Mouse (Mus musculus) limb, embryonic 13.5 days (tissue): ENCODE results near the gene Rpl23a. TPM values are rescaled to one million over a fixed set of nuclear protein-coding genes. Genes with fewer than 3 reads are reported as not detected.
A peak's percentile ranks its signal among the peaks of the same experiment; 100 is the strongest.
"Not testable (repeated sequence)": the region's sequence is repeated elsewhere in the genome, so short reads cannot be mapped to it uniquely, and the experiment has no call there.

Experiments used
- ATAC-seq: fragments of 200-750 bp; cut with Nextera tagmentation; 2 replicates; pipeline ENCODE4 v1.8.0; 2017; ENCODE audit warnings: low read depth, moderate number of reproducible peaks, moderate TSS enrichment; ENCODE audit not compliant: low FRiP score
- H3K27ac ChIP-seq: fragments of 300-500 bp; sonication (generic); 2 replicates; pipeline ENCODE4 v1.5.1; 2015; ENCODE audit warnings: inconsistent platforms, mild to moderate bottlenecking, moderate library complexity
- H3K27me3 ChIP-seq: fragments of 300-500 bp; sonication (generic); 2 replicates; pipeline ENCODE4 v1.6.1; 2015; ENCODE audit warnings: mild to moderate bottlenecking, inconsistent platforms
- H3K36me3 ChIP-seq: fragments of 300-500 bp; sonication (generic); 2 replicates; pipeline ENCODE4 v1.6.1; 2015; ENCODE audit warnings: inconsistent platforms, mild to moderate bottlenecking, moderate library complexity
- H3K4me1 ChIP-seq: fragments of 300-500 bp; sonication (generic); 2 replicates; pipeline ENCODE4 v1.6.1; 2015; ENCODE audit warnings: inconsistent platforms
- H3K4me2 ChIP-seq: fragments of 300-500 bp; sonication (generic); replicated peaks from 2 replicates; pipeline ENCODE4 v1.6.1; 2015; ENCODE audit warnings: inconsistent platforms, mild to moderate bottlenecking, moderate library complexity
- H3K4me3 ChIP-seq: fragments of 300-500 bp; sonication (generic); 2 replicates; pipeline ENCODE4 v1.5.1; 2015; ENCODE audit warnings: moderate library complexity, mild to moderate bottlenecking, inconsistent platforms
- H3K9ac ChIP-seq: fragments of 300-500 bp; sonication (generic); 2 replicates; pipeline ENCODE4 v1.6.1; 2015; ENCODE audit warnings: mild to moderate bottlenecking, inconsistent platforms
- H3K9me3 ChIP-seq: fragments of 300-500 bp; sonication (generic); 2 replicates; pipeline ENCODE4 v1.6.1; 2016; ENCODE audit warnings: inconsistent platforms
- WGBS: fragments of 180-500 bp; shearing (Covaris S2); methylation state at CpG from one replicate; pipeline ENCODE4 v1.1.7; 2015; 5-methylcytosine and 5-hydroxymethylcytosine counted together
- polyA plus RNA-seq: library from polyadenylated mRNA; unstranded; fragments of >200 nt; fragmentation: Nextera tagmentation; extraction: Ambion mirVana; gene quantifications from 2 replicates; pipeline ENCODE4 v1.2.1, GENCODE M21; 2015

The Rpl23a gene
- polyA plus RNA-seq, 1 experiment from 2014 or later, result 1,373 TPM

GRCm38 (mm10) chr11:78202372-78202771, 19.0 kb upstream of the Rpl23a start:
- Histone ChIP-seq H3K4me2 (no peak overlapping the region), H3K9ac (no peak overlapping the region), H3K4me3 (no peak overlapping the region), H3K4me1 (no peaks in the 10 kb centered on the region), H3K27ac (no peak overlapping the region), H3K36me3 (peaks cover 37% of the 10 kb centered on the region), H3K27me3 (no peaks in the 10 kb centered on the region), H3K9me3 (peaks cover 3% of the 10 kb centered on the region; the same call in 1 of the 2 replicates)
- ATAC-seq, result no peak
- WGBS, result 91% methylated on average over 3 of the region's 3 CpGs

- peaks cover 3% of the 10 kb centered on the region; the same call in 1 of the 2 replicates for H3K9me3 ChIP-seq
- WGBS, result 61% methylated on average over 23 of the region's 23 CpGs
- H3K27ac ChIP-seq, result peak overlapping the region; percentile 22; the same call in 1 of the 2 replicates
- peak overlapping the region; percentile 52 for H3K4me3 ChIP-seq
- peaks cover 20% of the 10 kb centered on the region for H3K4me1 ChIP-seq
- H3K4me2 ChIP-seq, result peak overlapping the region; percentile 66
- H3K9ac ChIP-seq, result peak overlapping the region; percentile 50; the same call in 1 of the 2 replicates
- peaks cover 32% of the 10 kb centered on the region for H3K36me3 ChIP-seq
- no peaks in the 10 kb centered on the region for H3K27me3 ChIP-seq
- ATAC-seq, result no peak
Observed at GRCm38 (mm10) chr11:78195101-78195863, 11.9 kb upstream of the Rpl23a start.

- Histone ChIP-seq H3K36me3 (peaks cover 36% of the 10 kb centered on the region), H3K9ac (peak overlapping the region; percentile 50; the same call in 1 of the 2 replicates), H3K27ac (peak overlapping the region; percentile 58), H3K27me3 (no peaks in the 10 kb centered on the region), H3K9me3 (no peaks in the 10 kb centered on the region), H3K4me2 (peak overlapping the region; percentile 66), H3K4me1 (peaks cover 27% of the 10 kb centered on the region), H3K4me3 (peak overlapping the region; percentile 52)
- 4% methylated on average over 30 of the region's 30 CpGs for WGBS
- peak; percentile 67 for ATAC-seq
Observed at GRCm38 (mm10) chr11:78194411-78195100, 11.2 kb upstream of the Rpl23a start.

GRCm38 (mm10) chr11:78193113-78193512, 9.7 kb upstream of the Rpl23a start, which contains the start of gene Proca1:
Proca1 (plus strand) TSS chr11:78193392.
- Histone ChIP-seq H3K27me3 (no peaks in the 10 kb centered on the region), H3K27ac (no peak within 1 kb of the TSS), H3K4me1 (peaks cover 28% of the 10 kb centered on the region), H3K4me3 (peak within 1 kb of the TSS; percentile 52), H3K4me2 (peak within 1 kb of the TSS; percentile 66), H3K9ac (no peak within 1 kb of the TSS), H3K36me3 (peaks cover 36% of the 10 kb centered on the region), H3K9me3 (no peaks in the 10 kb centered on the region)
- ATAC-seq, result no peak
- 84% methylated on average over 1 of the region's 1 CpGs for WGBS

- peak overlapping the region; percentile 65 for H3K4me3 ChIP-seq
- peak overlapping the region; percentile 73 for H3K4me2 ChIP-seq
- WGBS, result 48% methylated on average over 6 of the region's 6 CpGs
- H3K9me3 ChIP-seq, result no peaks in the 10 kb centered on the region
- H3K4me1 ChIP-seq, result peaks cover 23% of the 10 kb centered on the region
- H3K36me3 ChIP-seq, result peaks cover 36% of the 10 kb centered on the region
- peak overlapping the region; percentile 99 for H3K27ac ChIP-seq
- peak overlapping the region; percentile 95 for H3K9ac ChIP-seq
- no peak for ATAC-seq
- H3K27me3 ChIP-seq, result no peaks in the 10 kb centered on the region
Observed at GRCm38 (mm10) chr11:78190041-78190440, 6.7 kb upstream of the Rpl23a start.

GRCm38 (mm10) chr11:78189234-78190040, 6.1 kb upstream of the Rpl23a start:
- Histone ChIP-seq H3K4me1 (peaks cover 19% of the 10 kb centered on the region), H3K36me3 (peaks cover 36% of the 10 kb centered on the region), H3K27ac (peak overlapping the region; percentile 99), H3K27me3 (no peaks in the 10 kb centered on the region), H3K4me2 (peak overlapping the region; percentile 73), H3K9me3 (no peaks in the 10 kb centered on the region), H3K4me3 (peak overlapping the region; percentile 65), H3K9ac (peak overlapping the region; percentile 95)
- peak; percentile 76 for ATAC-seq
- under 1% methylated on average over 40 of the region's 42 CpGs for WGBS

GRCm38 (mm10) chr11:78188331-78189233, 5.2 kb upstream of the Rpl23a start, which contains the start of gene Rab34:
Rab34 (plus strand) TSS chr11:78188430.
- peak within 1 kb of the TSS; percentile 99 for H3K27ac ChIP-seq
- under 1% methylated on average over 77 of the region's 80 CpGs for WGBS
- ATAC-seq, result peak; percentile 92
- peaks cover 20% of the 10 kb centered on the region for H3K4me1 ChIP-seq
- peaks cover 36% of the 10 kb centered on the region for H3K36me3 ChIP-seq
- peak within 1 kb of the TSS; percentile 73 for H3K4me2 ChIP-seq
- peak within 1 kb of the TSS; percentile 65 for H3K4me3 ChIP-seq
- no peaks in the 10 kb centered on the region for H3K9me3 ChIP-seq
- no peaks in the 10 kb centered on the region for H3K27me3 ChIP-seq
- H3K9ac ChIP-seq, result peak within 1 kb of the TSS; percentile 95

GRCm38 (mm10) chr11:78184702-78185101, 1.3 kb upstream of the Rpl23a start:
- ATAC-seq, H3K9me3 ChIP-seq, H3K27me3 ChIP-seq, H3K4me3 ChIP-seq, H3K27ac ChIP-seq, H3K9ac ChIP-seq, H3K4me2 ChIP-seq: not testable (repeated sequence)
- peaks cover 28% of the 10 kb centered on the region for H3K36me3 ChIP-seq
- 92% methylated on average over 6 of the region's 6 CpGs for WGBS
- H3K4me1 ChIP-seq, result peaks cover 39% of the 10 kb centered on the region

GRCm38 (mm10) chr11:78183884-78184514, 615 bp upstream of the Rpl23a start:
- ATAC-seq, result no peak
- H3K4me1 ChIP-seq, result peaks cover 44% of the 10 kb centered on the region
- H3K27me3 ChIP-seq, result no peaks in the 10 kb centered on the region
- peaks cover 34% of the 10 kb centered on the region for H3K36me3 ChIP-seq
- H3K4me2 ChIP-seq, result peak overlapping the region; percentile 82
- H3K4me3 ChIP-seq, result peak overlapping the region; percentile 77
- WGBS, result 45% methylated on average over 10 of the region's 10 CpGs
- H3K27ac ChIP-seq, result peak overlapping the region; percentile 52; the same call in 1 of the 2 replicates
- H3K9me3 ChIP-seq, result no peaks in the 10 kb centered on the region
- peak overlapping the region; percentile 36; the same call in 1 of the 2 replicates for H3K9ac ChIP-seq

GRCm38 (mm10) chr11:78182450-78182849, 934 bp downstream of the Rpl23a start:
- H3K36me3 ChIP-seq, result peaks cover 34% of the 10 kb centered on the region

More at GRCm38 (mm10) chr11:78182450-78182849, 934 bp downstream of the Rpl23a start:
- H3K27ac ChIP-seq, result peak overlapping the region; percentile 93; the same call in 1 of the 2 replicates
- 8% methylated on average over 7 of the region's 7 CpGs for WGBS
- peak overlapping the region; percentile 95 for H3K9ac ChIP-seq
- H3K9me3 ChIP-seq, result no peaks in the 10 kb centered on the region
- H3K4me2 ChIP-seq, result peak overlapping the region; percentile 82
- H3K27me3 ChIP-seq, result no peaks in the 10 kb centered on the region
- no peak for ATAC-seq
- H3K4me3 ChIP-seq, result peak overlapping the region; percentile 77
- H3K4me1 ChIP-seq, result peaks cover 51% of the 10 kb centered on the region
